Mouse (Mus musculus) stomach, postnatal 0 days (tissue): ENCODE measurements around the gene Gm5105. TPM values are rescaled to one million over a fixed set of nuclear protein-coding genes. Genes with fewer than 3 reads are reported as not detected.

ENCODE experiments used
- ATAC-seq: fragments of 200-750 bp; cut with Nextera tagmentation; 2 replicates; pipeline ENCODE4 v1.8.0; 2017; ENCODE audit not compliant: low FRiP score, low TSS enrichment
- DNase-seq: peaks from one replicate; pipeline ENCODE4 v3.0.0-alpha.2; 2016; ENCODE audit warnings: low spot score
- H3K27ac ChIP-seq: fragments of 300-500 bp; sonication (generic); replicated peaks from 2 replicates; pipeline ENCODE4 v1.5.1; 2014; ENCODE audit warnings: mild to moderate bottlenecking, control low read depth
- H3K27me3 ChIP-seq: fragments of 300-500 bp; sonication (generic); 2 replicates; pipeline ENCODE4 v1.6.1; 2014; ENCODE audit warnings: low read length; ENCODE audit not compliant: control insufficient read depth, insufficient read depth
- H3K36me3 ChIP-seq: fragments of 300-500 bp; sonication (generic); 2 replicates; pipeline ENCODE4 v1.6.1; 2014; ENCODE audit warnings: low read length, mixed read lengths; ENCODE audit not compliant: control insufficient read depth, insufficient read depth
- H3K4me1 ChIP-seq: fragments of 300-500 bp; sonication (generic); replicated peaks from 2 replicates; pipeline ENCODE4 v1.6.1; 2014; ENCODE audit warnings: antibody characterized with exemption; ENCODE audit not compliant: control insufficient read depth, insufficient read depth
- H3K4me2 ChIP-seq: fragments of 300-500 bp; sonication (generic); replicated peaks from 2 replicates; pipeline ENCODE4 v1.6.1; 2014; ENCODE audit warnings: low read depth, mild to moderate bottlenecking, control low read depth, moderate library complexity
- H3K4me3 ChIP-seq: fragments of 300-500 bp; sonication (generic); 2 replicates; pipeline ENCODE4 v1.5.1; 2014; ENCODE audit warnings: low read depth, low read length, control low read depth
- H3K9ac ChIP-seq: fragments of 300-500 bp; sonication (generic); 2 replicates; pipeline ENCODE4 v1.6.1; 2014; ENCODE audit warnings: mild to moderate bottlenecking, low read length, control low read depth, mixed read lengths
- H3K9me3 ChIP-seq: fragments of 300-500 bp; sonication (generic); 2 replicates; pipeline ENCODE4 v1.6.1; 2016; ENCODE audit warnings: low read length; ENCODE audit not compliant: control insufficient read depth
- CTCF ChIP-seq: IDR thresholded peaks from 2 replicates; pipeline ENCODE4 v1.5.1; 2016; ENCODE audit warnings: antibody characterized with exemption, low read depth, mild to moderate bottlenecking, moderate library complexity
- EP300 ChIP-seq: optimal IDR thresholded peaks from 2 replicates; pipeline ENCODE3; 2016; ENCODE audit warnings: antibody characterized with exemption
- WGBS: fragments of 180-500 bp; shearing (Covaris S2); extraction: QIAGEN DNeasy Blood & Tissue Kit; methylation state at CpG from one replicate; pipeline ENCODE4 v1.1.7; 2014; 5-methylcytosine and 5-hydroxymethylcytosine counted together
- polyA plus RNA-seq: library from polyadenylated mRNA; unstranded; fragments of >200 nt; fragmentation: Nextera tagmentation; extraction: Ambion mirVana; gene quantifications from 2 replicates; pipeline ENCODE4 v1.2.1, GENCODE M21; 2015

Gm5105 gene
- polyA plus RNA-seq, 1 experiment from 2014 or later: not detected

- no peak for TF ChIP-seq EP300
- Histone ChIP-seq H3K36me3 (no peaks in the 10 kb centered on the region), H3K9me3 (no peaks in the 10 kb centered on the region), H3K27ac (no peak overlapping the region), H3K27me3 (no peaks in the 10 kb centered on the region), H3K4me3 (no peak overlapping the region), H3K4me2 (no peak overlapping the region), H3K9ac (no peak overlapping the region), H3K4me1 (no peaks in the 10 kb centered on the region)
- ATAC-seq (no peak), DNase-seq (no peak)
- 60% methylated on average over 5 of the region's 5 CpGs for WGBS
Observed at GRCm38 (mm10) chr3:138027575-138028362, 39.4 kb downstream of the Gm5105 start.

- H3K36me3 ChIP-seq: no peaks in the 10 kb centered on the region
- no peak overlapping the region for H3K4me2 ChIP-seq
- no peaks in the 10 kb centered on the region for H3K27me3 ChIP-seq
- TF ChIP-seq EP300: no peak
- TF ChIP-seq CTCF: no peak
- H3K9me3 ChIP-seq: no peaks in the 10 kb centered on the region
- DNase-seq (no peak), ATAC-seq (no peak)
- 71% methylated on average over 10 of the region's 10 CpGs for WGBS
- H3K9ac ChIP-seq: no peak overlapping the region
- H3K4me3 ChIP-seq: no peak overlapping the region
- no peaks in the 10 kb centered on the region for H3K4me1 ChIP-seq
- no peak overlapping the region for H3K27ac ChIP-seq
Observed at GRCm38 (mm10) chr3:138026286-138026685, 40.9 kb downstream of the Gm5105 start.

GRCm38 (mm10) chr3:138022651-138023050 is 44.5 kb downstream of the Gm5105 start:
- H3K9ac ChIP-seq: no peak overlapping the region
- no peak for ATAC-seq
- H3K36me3 ChIP-seq: no peaks in the 10 kb centered on the region
- 91% methylated on average over 4 of the region's 4 CpGs for WGBS
- no peaks in the 10 kb centered on the region for H3K27me3 ChIP-seq
- no peak for TF ChIP-seq CTCF
- TF ChIP-seq EP300: no peak
- H3K27ac ChIP-seq: no peak overlapping the region
- DNase-seq: no peak
- H3K9me3 ChIP-seq: no peaks in the 10 kb centered on the region
- H3K4me3 ChIP-seq: no peak overlapping the region
- no peak overlapping the region for H3K4me2 ChIP-seq
- no peaks in the 10 kb centered on the region for H3K4me1 ChIP-seq

GRCm38 (mm10) chr3:138022003-138022402 is 45.2 kb downstream of the Gm5105 start:
- Histone ChIP-seq H3K4me1 (no peaks in the 10 kb centered on the region), H3K4me3 (no peak overlapping the region), H3K27me3 (no peaks in the 10 kb centered on the region), H3K9ac (no peak overlapping the region), H3K36me3 (no peaks in the 10 kb centered on the region), H3K4me2 (no peak overlapping the region), H3K9me3 (no peaks in the 10 kb centered on the region), H3K27ac (no peak overlapping the region)
- TF ChIP-seq EP300: no peak
- no peak for TF ChIP-seq CTCF
- WGBS: 71% methylated on average over 4 of the region's 4 CpGs
- ATAC-seq (no peak), DNase-seq (no peak)

GRCm38 (mm10) chr3:138016810-138017209 is 50.4 kb downstream of the Gm5105 start:
- Histone ChIP-seq H3K4me3 (no peak overlapping the region), H3K9ac (no peak overlapping the region), H3K36me3 (no peaks in the 10 kb centered on the region), H3K27me3 (no peaks in the 10 kb centered on the region), H3K4me1 (no peaks in the 10 kb centered on the region), H3K9me3 (no peaks in the 10 kb centered on the region), H3K27ac (no peak overlapping the region), H3K4me2 (no peak overlapping the region)
- ATAC-seq (no peak), DNase-seq (no peak)
- WGBS: 86% methylated on average over 12 of the region's 12 CpGs
- TF ChIP-seq EP300 (no peak), CTCF (no peak)

- peak; percentile 8 for DNase-seq
- H3K4me1 ChIP-seq: no peaks in the 10 kb centered on the region
- no peaks in the 10 kb centered on the region for H3K27me3 ChIP-seq
- no peak overlapping the region for H3K4me3 ChIP-seq
- no peak overlapping the region for H3K9ac ChIP-seq
- 66% methylated on average over 2 of the region's 2 CpGs for WGBS
- TF ChIP-seq EP300: no peak
- no peak for TF ChIP-seq CTCF
- H3K4me2 ChIP-seq: no peak overlapping the region
- H3K36me3 ChIP-seq: no peaks in the 10 kb centered on the region
- no peak for ATAC-seq
- no peak overlapping the region for H3K27ac ChIP-seq
- H3K9me3 ChIP-seq: no peaks in the 10 kb centered on the region
Observed at GRCm38 (mm10) chr3:138014725-138015124, 52.5 kb downstream of the Gm5105 start.
